Mouse (Mus musculus): Measurements from ENCODE around the gene Kcnj9. TPM values are rescaled to one million over a fixed set of nuclear protein-coding genes. Genes with fewer than 3 reads are reported as not detected.

Gene Kcnj9
- polyA plus RNA-seq, 2 experiments = 0.02 TPM; not detected in 1

- Histone ChIP-seq H3K9ac (replicated peaks) (no peak overlapping the region), H3K4me1 (replicated peaks; ENCODE audit: control insufficient read depth in 2 of 2, insufficient read depth in 2 of 2, low read length in 1 of 2) (no peaks in the 10 kb centered on the region), H3K27me3 (ENCODE audit: control insufficient read depth, insufficient read depth, low read length) (peaks cover 3% of the 10 kb centered on the region; the same call in 1 of the 2 replicates), H3K4me2 (ENCODE audit: low read depth) (no peak overlapping the region), H3K27ac (no peak overlapping the region), H3K4me3 (ENCODE audit: insufficient read depth in 1 of 2, low read depth in 2 of 2, low read length in 2 of 2) (no peak overlapping the region), H3K36me3 (replicated peaks; ENCODE audit: control insufficient read depth, insufficient read depth, low read depth) (no peaks in the 10 kb centered on the region), H3K9me3 (ENCODE audit: control insufficient read depth, low read length) (no peaks in the 10 kb centered on the region)
- ATAC-seq (ENCODE audit: insufficient read depth) (no peak), DNase-seq (ENCODE audit: low read depth in 3 of 3, low spot score in 3 of 3) (no peak)
- TF ChIP-seq CTCF (IDR thresholded peaks at IDR 0.05; ENCODE audit: low read depth) = no peak
- no peak for TF ChIP-seq EP300 (IDR thresholded peaks at IDR 0.05; ENCODE audit: low read depth)
- WGBS (ENCODE audit: insufficient replicate concordance) = 47% methylated on average over 4 of the region's 4 CpGs
Measured at GRCm38 (mm10) chr1:172295751-172296197, 33.3 kb downstream of the Kcnj9 start.

DNA sequence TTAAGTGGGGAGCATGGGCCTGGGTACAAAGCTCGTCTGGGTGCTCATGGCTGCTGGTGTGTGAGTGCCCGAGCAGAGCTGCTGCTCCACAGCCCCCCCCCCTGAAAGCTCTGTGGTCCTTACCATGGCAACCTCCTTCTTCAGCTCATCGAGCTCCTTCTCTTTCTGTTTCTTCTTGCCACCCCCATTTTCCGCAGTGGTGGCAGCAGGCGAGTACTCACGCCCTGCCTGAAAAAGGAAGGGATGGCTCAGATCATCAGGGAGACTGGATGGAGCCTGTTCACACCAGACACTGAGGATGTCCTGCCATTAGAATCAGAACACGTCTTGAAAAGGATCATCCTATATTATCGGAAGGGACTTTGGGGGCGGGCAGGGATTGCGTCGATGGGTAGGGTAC, 35.7 kb downstream of the Kcnj9 start:
- Histone ChIP-seq H3K4me1 (replicated peaks; ENCODE audit: control insufficient read depth in 2 of 2, insufficient read depth in 2 of 2, low read length in 1 of 2) (no peaks in the 10 kb centered on the region), H3K4me3 (ENCODE audit: insufficient read depth in 1 of 2, low read depth in 2 of 2, low read length in 2 of 2) (no peak overlapping the region), H3K27me3 (ENCODE audit: control insufficient read depth, insufficient read depth, low read length) (peaks cover 3% of the 10 kb centered on the region; the same call in 1 of the 2 replicates), H3K27ac (no peak overlapping the region), H3K36me3 (replicated peaks; ENCODE audit: control insufficient read depth, insufficient read depth, low read depth) (no peaks in the 10 kb centered on the region), H3K9me3 (ENCODE audit: control insufficient read depth, low read length) (no peaks in the 10 kb centered on the region), H3K9ac (replicated peaks) (no peak overlapping the region), H3K4me2 (ENCODE audit: low read depth) (no peak overlapping the region)
- ATAC-seq (ENCODE audit: insufficient read depth) (no peak), DNase-seq (ENCODE audit: low read depth in 3 of 3, low spot score in 3 of 3) (no peak)
- no peak for TF ChIP-seq CTCF (IDR thresholded peaks at IDR 0.05; ENCODE audit: low read depth)
- TF ChIP-seq EP300 (IDR thresholded peaks at IDR 0.05; ENCODE audit: low read depth) = no peak
- WGBS (ENCODE audit: insufficient replicate concordance) = 69% methylated on average over 11 of the region's 11 CpGs

GRCm38 (mm10) chr1:172292880-172293279, 36.2 kb downstream of the Kcnj9 start:
- no peak overlapping the region for H3K27ac ChIP-seq
- DNase-seq (ENCODE audit: low read depth in 3 of 3, low spot score in 3 of 3) (no peak), ATAC-seq (ENCODE audit: insufficient read depth) (no peak)
- WGBS (ENCODE audit: insufficient replicate concordance) = 72% methylated on average over 2 of the region's 2 CpGs
- H3K9me3 ChIP-seq (ENCODE audit: control insufficient read depth, low read length) = no peaks in the 10 kb centered on the region
- H3K4me3 ChIP-seq (ENCODE audit: insufficient read depth in 1 of 2, low read depth in 2 of 2, low read length in 2 of 2) = no peak overlapping the region
- no peak for TF ChIP-seq EP300 (IDR thresholded peaks at IDR 0.05; ENCODE audit: low read depth)
- no peak for TF ChIP-seq CTCF (IDR thresholded peaks at IDR 0.05; ENCODE audit: low read depth)
- H3K4me1 ChIP-seq (replicated peaks; ENCODE audit: control insufficient read depth in 2 of 2, insufficient read depth in 2 of 2, low read length in 1 of 2) = no peaks in the 10 kb centered on the region
- no peaks in the 10 kb centered on the region for H3K36me3 ChIP-seq (replicated peaks; ENCODE audit: control insufficient read depth, insufficient read depth, low read depth)
- H3K27me3 ChIP-seq (ENCODE audit: control insufficient read depth, insufficient read depth, low read length) = peaks cover 2% of the 10 kb centered on the region; the same call in 1 of the 2 replicates
- no peak overlapping the region for H3K9ac ChIP-seq (replicated peaks)
- no peak overlapping the region for H3K4me2 ChIP-seq (ENCODE audit: low read depth)

DNA sequence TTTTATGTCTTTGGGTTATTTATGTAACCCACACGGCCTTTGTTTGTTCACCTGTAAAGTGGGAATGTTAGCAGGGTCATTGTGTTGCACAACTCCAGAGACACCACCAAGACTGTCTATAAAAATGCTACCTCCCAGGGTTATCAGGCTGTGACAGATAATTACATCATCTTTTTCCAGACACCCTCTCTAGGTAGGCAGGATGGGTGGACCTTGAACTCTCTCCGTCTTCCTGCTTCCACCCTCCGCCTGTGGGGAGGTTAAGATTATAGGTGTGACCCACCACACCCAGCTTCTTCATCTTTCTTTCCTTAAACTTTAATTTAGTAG, 39.5 kb downstream of the Kcnj9 start:
- H3K9me3 ChIP-seq (ENCODE audit: control insufficient read depth, low read length) = no peaks in the 10 kb centered on the region
- ATAC-seq (ENCODE audit: insufficient read depth) (no peak), DNase-seq (ENCODE audit: low read depth in 3 of 3, low spot score in 3 of 3) (no peak)
- H3K9ac ChIP-seq (replicated peaks) = no peak overlapping the region
- H3K4me3 ChIP-seq (ENCODE audit: insufficient read depth in 1 of 2, low read depth in 2 of 2, low read length in 2 of 2) = no peak overlapping the region
- H3K4me2 ChIP-seq (ENCODE audit: low read depth) = no peak overlapping the region
- no peaks in the 10 kb centered on the region for H3K4me1 ChIP-seq (replicated peaks; ENCODE audit: control insufficient read depth in 2 of 2, insufficient read depth in 2 of 2, low read length in 1 of 2)
- WGBS (ENCODE audit: insufficient replicate concordance) = 37% methylated on average over 3 of the region's 3 CpGs
- H3K27me3 ChIP-seq (ENCODE audit: control insufficient read depth, insufficient read depth, low read length) = no peaks in the 10 kb centered on the region
- no peaks in the 10 kb centered on the region for H3K36me3 ChIP-seq (replicated peaks; ENCODE audit: control insufficient read depth, insufficient read depth, low read depth)
- no peak for TF ChIP-seq EP300 (IDR thresholded peaks at IDR 0.05; ENCODE audit: low read depth)
- TF ChIP-seq CTCF (IDR thresholded peaks at IDR 0.05; ENCODE audit: low read depth) = no peak
- H3K27ac ChIP-seq = no peak overlapping the region

DNA sequence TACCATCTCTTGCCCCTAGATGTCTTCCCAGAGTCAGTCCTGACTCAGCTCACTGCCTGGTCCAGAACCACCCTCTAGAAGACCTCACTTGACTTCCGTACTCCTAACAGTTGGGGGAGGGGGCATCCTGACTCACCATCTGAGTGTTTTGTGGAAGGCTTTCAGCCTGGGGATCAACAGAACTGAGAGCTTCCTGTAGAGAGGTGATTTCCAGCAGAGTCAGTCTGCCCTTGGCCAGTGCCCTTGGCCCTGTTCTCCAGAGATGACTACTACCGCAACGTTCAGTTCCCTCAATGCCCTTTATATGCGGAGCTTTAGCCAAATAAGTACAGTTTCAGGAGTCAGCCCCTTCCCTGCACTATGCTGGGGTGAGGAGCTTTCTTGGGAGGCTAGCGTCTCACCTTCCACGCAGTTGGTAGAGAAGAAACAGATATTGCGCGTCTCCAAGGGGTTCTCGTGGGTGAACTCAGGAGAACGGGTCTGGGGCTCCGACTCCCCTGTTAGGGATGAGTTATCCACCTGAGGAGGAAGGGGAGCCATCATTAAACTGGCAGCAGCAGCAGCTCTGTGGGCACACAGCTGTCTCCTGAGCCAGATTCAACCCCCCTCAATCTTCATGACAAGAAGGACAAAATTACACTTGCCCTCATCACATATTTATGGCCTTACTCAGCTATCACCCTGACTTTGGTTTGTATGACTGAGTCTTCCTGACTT, 40.1 kb downstream of the Kcnj9 start:
- TF ChIP-seq EP300 (IDR thresholded peaks at IDR 0.05; ENCODE audit: low read depth) (no peak), CTCF (IDR thresholded peaks at IDR 0.05; ENCODE audit: low read depth) (no peak)
- no peaks in the 10 kb centered on the region for H3K4me1 ChIP-seq (replicated peaks; ENCODE audit: control insufficient read depth in 2 of 2, insufficient read depth in 2 of 2, low read length in 1 of 2)
- no peak for DNase-seq (ENCODE audit: low read depth in 3 of 3, low spot score in 3 of 3)
- no peak overlapping the region for H3K4me3 ChIP-seq (ENCODE audit: insufficient read depth in 1 of 2, low read depth in 2 of 2, low read length in 2 of 2)
- H3K27ac ChIP-seq = no peak overlapping the region
- H3K36me3 ChIP-seq (replicated peaks; ENCODE audit: control insufficient read depth, insufficient read depth, low read depth) = no peaks in the 10 kb centered on the region
- no peak overlapping the region for H3K4me2 ChIP-seq (ENCODE audit: low read depth)
- 71% methylated on average over 11 of the region's 11 CpGs for WGBS (ENCODE audit: insufficient replicate concordance)
- H3K27me3 ChIP-seq (ENCODE audit: control insufficient read depth, insufficient read depth, low read length) = no peaks in the 10 kb centered on the region
- ATAC-seq (ENCODE audit: insufficient read depth) = no peak
- H3K9me3 ChIP-seq (ENCODE audit: control insufficient read depth, low read length) = no peaks in the 10 kb centered on the region
- no peak overlapping the region for H3K9ac ChIP-seq (replicated peaks)

Measured in liver, embryonic 14.5 days (tissue).